Mouse (Mus musculus): Measurements from ENCODE around the gene Mlh3.

- TF ChIP-seq POLR2A (IDR thresholded peaks at IDR 0.05; ENCODE audit: control insufficient read depth, extremely low read depth, insufficient read depth, low read length, poor library complexity) (no peak), CTCF (IDR thresholded peaks at IDR 0.05; ENCODE audit: borderline replicate concordance, control insufficient read depth, extremely low read depth, insufficient read depth, low read length, poor library complexity) (no peak)
Observed at GRCm38 (mm10) chr12:85204105-85204504, 66.3 kb downstream of the Mlh3 start.

Measured in thymus, adult 2 months (tissue).